Mouse (Mus musculus) kidney, postnatal 10 days (tissue): ENCODE results near the gene Ncoa3.
A peak's percentile ranks its signal among the peaks of the same experiment; 100 is the strongest.

ENCODE experiments used
- DNase-seq: peaks from one replicate; pipeline ENCODE4 v3.0.0; 2021; ENCODE audit warnings: mixed read lengths

Gene Ncoa3

GRCm38 (mm10) chr2:166108326-166108725, 115.9 kb downstream of the Ncoa3 start:
- DNase-seq: peak; percentile 94

- DNase-seq: no peak
Observed at GRCm38 (mm10) chr2:166110764-166111163, 118.3 kb downstream of the Ncoa3 start.

DNA sequence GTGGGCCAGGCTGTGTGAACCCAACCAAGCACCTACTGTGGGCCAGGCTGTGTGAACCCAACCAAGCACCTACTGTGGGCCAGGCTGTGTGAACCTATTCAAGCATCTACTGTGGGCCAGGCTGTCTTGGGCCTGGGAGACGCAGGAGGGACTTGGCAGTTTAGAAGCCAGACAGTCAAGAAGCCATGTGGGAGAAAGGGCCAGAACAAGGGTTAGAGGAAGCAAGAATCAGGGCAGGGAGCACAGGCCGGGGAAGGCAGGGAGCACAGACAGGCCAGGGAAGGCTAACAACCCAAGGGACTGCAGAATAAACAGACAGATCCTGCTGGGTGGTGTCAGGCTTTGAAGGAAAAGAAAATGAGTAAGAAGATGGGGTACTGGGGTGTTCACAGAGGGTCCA, 118.8 kb downstream of the Ncoa3 start:
- no peak for DNase-seq

- peak; percentile 61 for DNase-seq
Observed at GRCm38 (mm10) chr2:166111831-166112250, 119.4 kb downstream of the Ncoa3 start.

DNA sequence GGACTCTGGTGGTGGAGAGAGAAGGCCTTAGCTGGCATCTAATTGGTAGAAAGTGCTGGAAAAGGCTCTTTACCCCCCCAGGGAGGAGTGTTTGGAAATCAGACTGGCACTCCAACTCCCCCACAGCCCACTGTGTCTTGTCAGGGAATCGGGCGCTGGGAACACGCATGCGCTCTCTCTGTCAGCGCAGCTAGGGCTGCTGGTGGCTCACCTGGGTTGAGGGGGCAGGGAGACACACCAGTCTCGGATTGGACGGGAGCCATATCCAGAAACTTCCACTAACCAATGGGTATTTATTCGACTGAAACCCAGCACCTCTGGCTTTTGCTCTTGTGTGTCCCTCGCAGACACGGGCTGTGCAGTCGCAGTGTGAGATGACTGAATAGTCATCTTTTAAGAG, 120.5 kb downstream of the Ncoa3 start:
- DNase-seq: no peak

DNA sequence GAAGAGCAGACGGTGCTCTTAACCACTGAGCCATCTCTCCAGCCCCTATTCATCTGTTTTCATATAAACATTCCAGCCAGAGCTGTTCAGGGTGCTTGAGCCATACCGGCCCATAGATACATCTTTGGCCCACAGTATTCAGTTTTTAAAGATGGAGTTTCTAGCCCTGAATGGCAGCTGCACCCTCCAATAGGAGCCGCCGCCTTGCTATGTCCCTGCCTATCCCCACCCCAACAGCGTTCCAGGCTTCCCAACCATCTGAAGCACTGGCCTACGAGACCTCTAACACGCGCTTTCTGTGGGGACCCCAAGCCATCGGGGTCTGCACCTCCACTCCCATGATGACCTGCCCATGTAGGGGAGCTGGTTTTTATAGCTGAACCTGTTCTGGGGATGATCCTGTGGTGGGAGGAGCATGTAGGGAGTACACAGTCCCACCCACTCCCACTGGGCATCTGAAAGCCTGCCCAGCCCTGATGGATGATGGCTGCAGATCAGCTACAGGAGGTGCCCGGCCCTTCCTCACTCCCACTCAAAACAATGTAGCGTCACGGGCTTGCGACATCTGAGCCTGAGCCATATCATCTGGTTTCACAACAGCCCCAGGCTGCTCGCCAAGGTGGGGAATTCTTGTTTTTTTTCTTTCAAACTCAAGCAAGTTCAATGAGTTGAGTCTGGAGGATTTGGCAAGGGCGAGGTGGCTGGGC, 123.3 kb downstream of the Ncoa3 start:
- DNase-seq: peak; percentile 75

DNA sequence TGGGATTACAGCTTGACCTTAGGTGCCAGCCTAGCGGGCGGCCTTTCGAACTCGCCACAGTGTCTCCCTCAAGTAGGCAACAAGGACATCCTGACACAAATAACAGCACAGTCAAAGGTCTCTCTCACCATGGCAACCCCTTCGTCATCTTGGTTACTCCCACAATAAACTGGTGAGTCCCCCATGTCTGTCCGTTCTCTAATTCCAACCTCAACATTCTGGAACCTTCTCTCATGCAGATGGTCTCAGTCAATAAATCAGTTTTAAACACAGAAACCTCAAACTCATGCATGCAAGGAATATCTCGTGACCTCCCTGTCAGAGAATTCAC, 123.8 kb downstream of the Ncoa3 start:
- DNase-seq: no peak

GRCm38 (mm10) chr2:166116704-166117103, 124.3 kb downstream of the Ncoa3 start:
- no peak for DNase-seq

- peak; percentile 45 for DNase-seq
Observed at GRCm38 (mm10) chr2:166119992-166120391, 127.6 kb downstream of the Ncoa3 start.

GRCm38 (mm10) chr2:166121681-166122355, 129.4 kb downstream of the Ncoa3 start:
- no peak for DNase-seq

DNA sequence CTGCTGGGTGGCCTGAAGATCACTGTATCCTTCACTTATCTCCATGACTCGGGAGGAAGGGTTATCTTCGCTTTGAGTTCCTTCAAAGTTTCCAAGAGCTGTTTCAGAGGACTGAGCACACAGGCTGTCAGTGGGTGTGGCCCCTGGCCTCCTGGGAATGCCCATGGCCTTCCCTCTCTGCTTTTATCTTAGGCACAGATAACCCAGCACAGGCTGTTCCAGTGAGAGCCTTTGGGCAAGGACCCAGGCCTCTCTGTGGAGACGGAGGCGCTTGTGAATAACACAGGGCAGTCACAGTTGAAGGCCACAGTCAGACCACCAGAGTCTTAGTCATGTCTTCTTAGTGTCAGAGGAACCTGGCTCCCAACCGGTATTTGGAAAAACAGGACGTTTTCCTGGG, 130.3 kb downstream of the Ncoa3 start:
- no peak for DNase-seq
